Mouse (Mus musculus): ENCODE results near the gene Gtf2a1.
"Not testable (repeated sequence)": the region's sequence is repeated elsewhere in the genome, so short reads cannot be mapped to it uniquely, and the experiment has no call there.

The Gtf2a1 gene

GRCm38 (mm10) chr12:91589847-91590690, at the start of gene Gtf2a1:
Gene Gtf2a1 (minus strand): TSS chr12:91590487.
- DNase-seq, result peak; percentile 98

GRCm38 (mm10) chr12:91638351-91638750, 48.1 kb upstream of the Gtf2a1 start:
- DNase-seq, result no peak

GRCm38 (mm10) chr12:91637136-91637909, 47.0 kb upstream of the Gtf2a1 start:
- DNase-seq, result no peak

GRCm38 (mm10) chr12:91626482-91626881, 36.2 kb upstream of the Gtf2a1 start:
- no peak for DNase-seq

GRCm38 (mm10) chr12:91625013-91625412, 34.7 kb upstream of the Gtf2a1 start:
- DNase-seq, result no peak

GRCm38 (mm10) chr12:91609425-91609824, 19.1 kb upstream of the Gtf2a1 start:
- DNase-seq, result no peak

- DNase-seq, result no peak
Observed at GRCm38 (mm10) chr12:91607678-91608077, 17.4 kb upstream of the Gtf2a1 start.

GRCm38 (mm10) chr12:91606651-91607050, 16.4 kb upstream of the Gtf2a1 start:
- no peak for DNase-seq

GRCm38 (mm10) chr12:91604600-91604999, 14.3 kb upstream of the Gtf2a1 start:
- DNase-seq, result peak; percentile 31

- DNase-seq, result no peak
Observed at GRCm38 (mm10) chr12:91592128-91592527, 1.8 kb upstream of the Gtf2a1 start.

- DNase-seq, result no peak
Observed at GRCm38 (mm10) chr12:91591191-91591590, 904 bp upstream of the Gtf2a1 start.

- DNase-seq, result peak; percentile 54
Observed at GRCm38 (mm10) chr12:91590716-91591115, 429 bp upstream of the Gtf2a1 start.

GRCm38 (mm10) chr12:91589542-91589846, 793 bp downstream of the Gtf2a1 start:
- DNase-seq, result no peak

GRCm38 (mm10) chr12:91588670-91589541, 1.4 kb downstream of the Gtf2a1 start:
- peak; percentile 64 for DNase-seq

- DNase-seq, result peak; percentile 94
Observed at GRCm38 (mm10) chr12:91588176-91588669, 2.1 kb downstream of the Gtf2a1 start.

- DNase-seq, result peak; percentile 38
Observed at GRCm38 (mm10) chr12:91587491-91588033, 2.7 kb downstream of the Gtf2a1 start.

- DNase-seq, result no peak
Observed at GRCm38 (mm10) chr12:91587077-91587476, 3.2 kb downstream of the Gtf2a1 start.

- not testable (repeated sequence) for DNase-seq
Observed at GRCm38 (mm10) chr12:91585815-91586214, 4.5 kb downstream of the Gtf2a1 start.

- no peak for DNase-seq
Observed at GRCm38 (mm10) chr12:91585206-91585605, 5.1 kb downstream of the Gtf2a1 start.

GRCm38 (mm10) chr12:91583409-91583808, 6.9 kb downstream of the Gtf2a1 start:
- no peak for DNase-seq

GRCm38 (mm10) chr12:91582362-91583002, 7.8 kb downstream of the Gtf2a1 start:
- no peak for DNase-seq
